Mouse (Mus musculus): ENCODE data around the gene Col11a2.

GRCm38 (mm10) chr17:34022987-34023386, 16.2 kb upstream of the Col11a2 start:
- TF ChIP-seq POLR2A (IDR thresholded peaks at IDR 0.05; ENCODE audit: low read depth, low read length) (no peak), CTCF (conservative IDR thresholded peaks at IDR 0.05; ENCODE audit: insufficient read depth, insufficient read length, low read depth, low read length) (no peak)
